Mouse (Mus musculus) macrophage (primary cell): ENCODE measurements around the gene Adal. TPM values are rescaled to one million over a fixed set of nuclear protein-coding genes. Genes with fewer than 3 reads are reported as not detected.

ENCODE experiments used
- polyA plus RNA-seq: library from polyadenylated mRNA; stranded (reverse); fragments of 250-400 nt; gene quantifications from 3 replicates; pipeline ENCODE4 v1.2.4, GENCODE M21; 2018; ENCODE audit warnings: inconsistent platforms

Adal gene
- polyA plus RNA-seq, 1 experiment from 2014 or later, result 7.9 TPM

Other genes with a start within 250 kb of the Adal start
- gene Ubr1, start 169.7 kb upstream of the Adal start, polyA plus RNA-seq, result 5.4 to 7.0 TPM (median 7.0 TPM) in 3 replicates
- 9.6 to 11.4 TPM (median 10.7 TPM) in 3 replicates for gene Tmem62, start 163.4 kb upstream of the Adal start, polyA plus RNA-seq
- gene Ccndbp1, start 132.0 kb upstream of the Adal start, polyA plus RNA-seq, result 34.5 to 42.7 TPM (median 39.1 TPM) in 3 replicates
- not detected in 3 replicates for gene Epb42, start 103.4 kb upstream of the Adal start, polyA plus RNA-seq
- not detected in 3 replicates for gene Tgm5, start 54.6 kb upstream of the Adal start, polyA plus RNA-seq
- gene Tgm7, start 30.6 kb upstream of the Adal start, polyA plus RNA-seq, result not detected in 3 replicates
- gene Lcmt2, start 225 bp downstream of the Adal start, polyA plus RNA-seq, result 4.3 to 10.6 TPM (median 10.2 TPM) in 3 replicates
- gene Tubgcp4, start 30.2 kb downstream of the Adal start, polyA plus RNA-seq, result 26.7 to 37.4 TPM (median 35.5 TPM) in 3 replicates
- 16.2 to 24.6 TPM (median 22.3 TPM) in 3 replicates for gene Zscan29, start 30.7 kb downstream of the Adal start, polyA plus RNA-seq
- gene Trp53bp1, start 131.0 kb downstream of the Adal start, polyA plus RNA-seq, result 8.6 to 12.8 TPM (median 10.5 TPM) in 3 replicates
- 0.02 to 0.24 TPM in 2 of 3 replicates, not detected in the other for gene Map1a, start 149.2 kb downstream of the Adal start, polyA plus RNA-seq
- gene Ppip5k1, start 215.0 kb downstream of the Adal start, polyA plus RNA-seq, result 9.7 to 11.8 TPM (median 10.4 TPM) in 3 replicates
- not detected in 3 replicates for gene Ckmt1, start 217.3 kb downstream of the Adal start, polyA plus RNA-seq
- not detected in 3 replicates for gene Strc, start 246.7 kb downstream of the Adal start, polyA plus RNA-seq